Mouse (Mus musculus) stomach, postnatal 0 days (tissue): ENCODE results near the gene Spcs3.

ENCODE experiments used
- CTCF ChIP-seq: IDR thresholded peaks from 2 replicates; pipeline ENCODE4 v1.5.1; 2016; ENCODE audit warnings: antibody characterized with exemption, low read depth, mild to moderate bottlenecking, moderate library complexity
- EP300 ChIP-seq: optimal IDR thresholded peaks from 2 replicates; pipeline ENCODE3; 2016; ENCODE audit warnings: antibody characterized with exemption

- no peak for TF ChIP-seq CTCF
- TF ChIP-seq EP300 = no peak
Observed at GRCm38 (mm10) chr8:54511791-54512190, 18.0 kb downstream of the Spcs3 start.
